Mouse (Mus musculus) midbrain, embryonic 13.5 days (tissue): ENCODE measurements at regions not wholly inside any gene's neighbourhood (a gene's known extent, or its start where the extent isn't known, plus 50 kb on each side); places are given as distances from the start of the nearest gene placed in this dataset.

Experiments
- ATAC-seq: fragments of 200-750 bp; cut with Nextera tagmentation; 2 replicates; pipeline ENCODE4 v1.8.0; 2017; ENCODE audit warnings: mild to moderate bottlenecking, moderate TSS enrichment, moderate library complexity
- H3K27ac ChIP-seq: fragments of 300-500 bp; sonication (generic); 2 replicates; pipeline ENCODE4 v1.5.1; 2015; ENCODE audit warnings: inconsistent platforms, mild to moderate bottlenecking, moderate library complexity
- H3K27me3 ChIP-seq: fragments of 300-500 bp; sonication (generic); 2 replicates; pipeline ENCODE4 v1.6.1; 2015; ENCODE audit warnings: mild to moderate bottlenecking, inconsistent platforms
- H3K36me3 ChIP-seq: fragments of 300-500 bp; sonication (generic); 2 replicates; pipeline ENCODE4 v1.6.1; 2015; ENCODE audit warnings: mild to moderate bottlenecking, inconsistent platforms
- H3K4me1 ChIP-seq: fragments of 300-500 bp; sonication (generic); replicated peaks from 2 replicates; pipeline ENCODE4 v1.6.1; 2015; ENCODE audit warnings: inconsistent platforms
- H3K4me2 ChIP-seq: fragments of 300-500 bp; sonication (generic); replicated peaks from 2 replicates; pipeline ENCODE4 v1.6.1; 2015; ENCODE audit warnings: moderate library complexity, mild to moderate bottlenecking, inconsistent platforms
- H3K4me3 ChIP-seq: fragments of 300-500 bp; sonication (generic); replicated peaks from 2 replicates; pipeline ENCODE4 v1.5.1; 2015; ENCODE audit warnings: mild to moderate bottlenecking, inconsistent platforms
- H3K9ac ChIP-seq: fragments of 300-500 bp; sonication (generic); replicated peaks from 2 replicates; pipeline ENCODE4 v1.6.1; 2015; ENCODE audit warnings: mild to moderate bottlenecking, inconsistent platforms
- H3K9me3 ChIP-seq: fragments of 300-500 bp; sonication (generic); 2 replicates; pipeline ENCODE4 v1.6.1; 2016; ENCODE audit warnings: mild to moderate bottlenecking, inconsistent platforms
- WGBS: fragments of 180-500 bp; shearing (Covaris S2); methylation state at CpG from one replicate; pipeline ENCODE4 v1.1.7; 2015; 5-methylcytosine and 5-hydroxymethylcytosine counted together

DNA sequence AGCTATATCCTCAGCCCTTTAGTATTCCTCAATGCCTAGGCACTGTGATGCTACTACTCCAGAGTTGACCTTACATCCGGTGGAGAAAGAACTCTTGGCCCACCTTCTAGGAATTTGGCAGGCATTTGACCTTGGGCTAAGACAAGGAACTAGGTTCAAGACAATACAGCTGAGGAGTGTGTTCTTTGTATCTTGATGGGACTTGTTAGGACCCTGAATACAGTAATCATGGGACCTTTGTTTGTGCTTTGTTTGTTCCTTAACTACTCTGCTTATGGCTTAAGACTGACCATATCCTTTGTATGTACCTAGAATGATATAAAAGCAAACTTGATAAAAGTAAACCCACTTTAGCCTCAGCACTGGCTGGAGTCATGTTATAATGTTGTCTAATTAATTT is 186.7 kb downstream of the Abcc12 start:
- Histone ChIP-seq H3K36me3 (no peaks in the 10 kb centered on the region), H3K4me2 (no peak overlapping the region), H3K9me3 (0 out of 2 replicates have a peak, but pooled peaks cover 11% of the 10 kb centered on the region), H3K4me1 (peaks cover 24% of the 10 kb centered on the region), H3K4me3 (no peak overlapping the region), H3K9ac (no peak overlapping the region), H3K27ac (no peak overlapping the region), H3K27me3 (no peaks in the 10 kb centered on the region)
- 91% methylated on average over 1 of the region's 1 CpGs for WGBS
- no peak for ATAC-seq

DNA sequence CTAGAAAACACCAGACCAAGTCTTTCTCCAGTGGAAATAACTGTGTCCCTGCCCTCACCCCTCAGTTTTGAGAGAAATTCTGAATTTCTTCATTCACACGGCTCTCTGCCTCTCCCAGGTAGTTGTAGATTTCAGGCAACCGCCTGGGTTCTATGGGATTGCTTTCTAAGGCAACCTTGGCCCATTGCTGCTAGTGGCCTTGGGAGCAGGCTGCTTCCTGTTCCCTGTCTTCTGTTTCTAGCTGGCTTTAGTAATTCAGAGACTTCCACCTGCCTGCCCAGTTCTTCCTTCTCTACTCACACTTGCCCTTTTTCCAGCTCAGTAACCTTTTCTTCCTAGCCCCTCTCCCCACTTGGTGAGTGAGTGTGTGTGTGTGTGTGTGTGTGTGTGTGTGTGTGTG is 187.1 kb downstream of the Abcc12 start:
- ATAC-seq = no peak
- 91% methylated on average over 2 of the region's 2 CpGs for WGBS
- Histone ChIP-seq H3K9me3 (0 out of 2 replicates have a peak, but pooled peaks cover 11% of the 10 kb centered on the region), H3K27ac (no peak overlapping the region), H3K27me3 (no peaks in the 10 kb centered on the region), H3K4me2 (no peak overlapping the region), H3K4me1 (peaks cover 27% of the 10 kb centered on the region), H3K36me3 (no peaks in the 10 kb centered on the region), H3K4me3 (no peak overlapping the region), H3K9ac (no peak overlapping the region)

DNA sequence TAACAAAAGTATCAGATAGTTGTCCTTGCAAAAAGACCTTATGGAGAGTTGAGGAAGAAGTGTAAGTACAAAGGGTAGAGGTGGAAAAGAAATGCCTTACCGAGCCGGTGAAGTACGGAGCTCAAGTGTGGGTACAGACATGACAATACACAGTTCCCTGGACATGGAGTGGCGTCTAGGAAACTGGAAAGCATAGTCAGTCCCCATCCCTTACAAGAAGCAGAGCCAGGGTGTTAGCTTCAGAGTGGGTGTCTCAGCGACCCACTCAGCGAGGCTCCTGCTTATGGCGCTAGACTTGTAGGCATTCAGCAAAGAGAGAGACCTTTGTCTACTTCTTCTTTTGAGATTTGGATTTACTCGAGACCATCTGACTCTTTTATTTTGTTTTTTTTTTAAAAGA is 189.8 kb downstream of the Abcc12 start:
- Histone ChIP-seq H3K4me3 (no peak overlapping the region), H3K9ac (no peak overlapping the region), H3K4me1 (peaks cover 44% of the 10 kb centered on the region), H3K36me3 (no peaks in the 10 kb centered on the region), H3K27me3 (peaks cover 3% of the 10 kb centered on the region; the same call in 1 of the 2 replicates), H3K27ac (peak overlapping the region; percentile 89), H3K9me3 (0 out of 2 replicates have a peak, but pooled peaks cover 2% of the 10 kb centered on the region), H3K4me2 (no peak overlapping the region)
- ATAC-seq = no peak
- WGBS = 70% methylated on average over 8 of the region's 8 CpGs

DNA sequence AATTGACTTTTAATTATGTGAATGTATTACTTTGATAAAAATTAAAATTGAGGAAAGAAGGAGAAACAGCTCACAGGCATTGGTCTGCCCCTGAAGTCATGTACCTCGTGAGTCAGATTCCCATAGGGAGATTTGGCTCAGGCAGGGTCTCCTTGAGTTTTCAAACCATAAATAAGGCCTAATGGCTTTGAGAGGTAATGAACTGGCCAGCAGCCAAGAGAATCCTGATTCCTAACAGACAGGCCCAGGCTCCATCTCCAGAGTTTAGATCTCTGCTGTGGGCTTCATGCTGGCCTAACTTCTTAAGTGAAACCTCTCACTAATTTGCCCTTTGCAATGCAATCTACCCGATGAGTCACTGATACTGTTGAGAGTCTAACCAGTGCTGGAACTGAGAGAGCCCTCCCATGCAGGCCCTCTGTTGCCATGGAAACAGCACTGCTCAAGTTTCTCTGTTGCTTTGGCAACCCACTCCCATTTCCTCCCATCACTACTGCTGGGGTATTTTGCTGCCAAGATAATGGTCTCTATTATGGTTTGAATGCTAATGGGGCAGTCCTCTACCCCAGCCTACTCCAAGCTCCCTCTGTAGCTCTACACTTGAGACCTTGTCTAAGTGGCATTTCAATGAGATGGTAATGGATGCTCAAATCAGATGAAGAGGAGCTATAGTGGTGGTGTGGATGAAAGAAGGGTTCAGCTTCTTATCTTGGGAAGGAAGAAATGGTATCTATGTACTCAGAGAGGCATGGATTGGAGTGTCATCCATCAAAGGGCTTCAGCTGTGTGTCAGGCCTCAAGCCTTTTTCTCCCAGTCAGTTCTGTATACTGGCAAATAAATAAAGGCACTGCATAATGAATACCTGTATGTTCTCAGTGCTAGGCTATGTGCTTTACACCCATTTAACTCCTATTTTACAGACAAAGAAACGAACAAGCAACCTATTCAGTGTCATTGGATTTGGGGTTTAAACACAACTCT is 190.5 kb downstream of the Abcc12 start:
- peaks cover 3% of the 10 kb centered on the region; the same call in 1 of the 2 replicates for H3K27me3 ChIP-seq
- ATAC-seq = peak; percentile 97
- no peaks in the 10 kb centered on the region for H3K9me3 ChIP-seq
- 23% methylated on average over 3 of the region's 3 CpGs for whole genome bisulfite sequencing
- no peaks in the 10 kb centered on the region for H3K36me3 ChIP-seq
- peak overlapping the region; percentile 89 for H3K27ac ChIP-seq
- H3K4me2 ChIP-seq = no peak overlapping the region
- H3K4me3 ChIP-seq = no peak overlapping the region
- no peak overlapping the region for H3K9ac ChIP-seq
- peaks cover 51% of the 10 kb centered on the region for H3K4me1 ChIP-seq

DNA sequence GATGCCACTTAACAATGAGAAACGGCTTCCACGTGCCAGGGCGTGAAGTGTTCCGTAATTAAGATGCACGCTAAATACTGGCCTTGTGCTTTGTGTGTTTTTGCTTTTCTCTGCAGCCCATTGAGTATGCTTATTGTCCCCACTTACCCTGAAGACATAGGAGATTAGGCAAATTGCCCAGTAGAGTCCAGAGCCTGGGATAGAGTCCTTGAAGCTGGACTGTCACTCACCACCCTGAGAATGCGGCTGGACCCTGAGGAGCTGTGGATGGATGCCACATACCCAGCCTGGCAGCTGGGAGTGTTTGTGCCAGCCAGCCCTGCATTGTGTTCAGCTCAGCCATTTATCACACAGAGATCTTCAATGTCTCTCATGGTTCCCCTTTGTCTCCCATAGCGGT is 195.2 kb downstream of the Abcc12 start:
- ATAC-seq = peak; percentile 70
- Histone ChIP-seq H3K4me1 (peaks cover 45% of the 10 kb centered on the region), H3K27ac (no peak overlapping the region; the same call in 1 of the 2 replicates)

DNA sequence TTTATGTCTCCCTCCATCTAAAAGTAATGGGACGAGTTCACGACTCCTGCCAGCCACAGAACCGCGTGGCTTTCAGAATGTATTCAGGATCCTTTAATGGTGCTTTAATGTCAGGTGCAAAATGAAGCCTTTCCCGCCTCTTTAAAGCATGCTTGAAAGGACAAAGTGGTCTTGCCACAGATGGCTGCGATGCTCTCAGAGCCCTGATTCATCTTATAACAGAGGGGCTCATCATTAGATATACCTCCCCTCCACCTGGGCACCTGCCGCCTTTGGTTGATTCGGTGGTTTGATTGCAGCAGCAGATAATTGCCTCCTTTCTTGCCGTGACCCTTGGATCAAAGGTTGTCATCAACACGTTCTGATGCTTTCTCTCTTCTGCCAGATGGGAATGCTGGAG is 198.5 kb downstream of the Abcc12 start:
- Histone ChIP-seq H3K4me3 (no peak overlapping the region), H3K27me3 (0 out of 2 replicates have a peak, but pooled peaks cover 10% of the 10 kb centered on the region), H3K4me1 (peaks cover 19% of the 10 kb centered on the region), H3K36me3 (no peaks in the 10 kb centered on the region), H3K4me2 (no peak overlapping the region), H3K9ac (no peak overlapping the region), H3K27ac (no peak overlapping the region), H3K9me3 (no peaks in the 10 kb centered on the region; the same call in 1 of the 2 replicates)
- ATAC-seq = no peak
- WGBS = 78% methylated on average over 10 of the region's 10 CpGs

More for the DNA sequence above, 195.2 kb downstream of the Abcc12 start:
- no peak overlapping the region for H3K9ac ChIP-seq
- no peaks in the 10 kb centered on the region for H3K36me3 ChIP-seq
- WGBS = 13% methylated on average over 7 of the region's 7 CpGs
- 0 out of 2 replicates have a peak overlapping the region, but pooled peaks have one; percentile 3 for H3K4me2 ChIP-seq
- no peaks in the 10 kb centered on the region; the same call in 1 of the 2 replicates for H3K9me3 ChIP-seq
- no peak overlapping the region for H3K4me3 ChIP-seq
- peaks cover 13% of the 10 kb centered on the region; the same call in 1 of the 2 replicates for H3K27me3 ChIP-seq

DNA sequence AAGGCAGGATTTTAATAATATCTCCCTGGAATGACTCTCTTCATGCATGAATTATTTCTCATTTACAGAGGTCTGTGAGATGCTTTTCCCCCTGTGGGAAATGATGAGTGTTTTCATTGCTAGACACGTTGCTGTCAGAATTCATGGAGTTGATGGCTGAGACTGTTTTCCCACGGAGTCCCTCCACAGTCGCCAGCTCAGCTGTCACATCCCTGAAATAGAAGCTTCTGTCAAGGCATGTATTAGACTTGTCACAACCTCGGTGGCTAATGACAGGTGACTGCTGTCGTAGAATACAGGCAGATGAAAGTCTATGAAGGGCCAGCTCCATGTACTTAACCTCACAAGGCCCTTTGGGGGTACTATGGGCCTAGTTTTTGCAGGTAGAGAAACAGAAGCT is 212.4 kb downstream of the Abcc12 start:
- Histone ChIP-seq H3K9me3 (no peaks in the 10 kb centered on the region), H3K27ac (peak overlapping the region; percentile 25; the same call in 1 of the 2 replicates), H3K36me3 (no peaks in the 10 kb centered on the region), H3K27me3 (no peaks in the 10 kb centered on the region), H3K9ac (no peak overlapping the region), H3K4me3 (no peak overlapping the region), H3K4me2 (no peak overlapping the region), H3K4me1 (no peaks in the 10 kb centered on the region)
- WGBS = 44% methylated on average over 5 of the region's 5 CpGs
- ATAC-seq = no peak

DNA sequence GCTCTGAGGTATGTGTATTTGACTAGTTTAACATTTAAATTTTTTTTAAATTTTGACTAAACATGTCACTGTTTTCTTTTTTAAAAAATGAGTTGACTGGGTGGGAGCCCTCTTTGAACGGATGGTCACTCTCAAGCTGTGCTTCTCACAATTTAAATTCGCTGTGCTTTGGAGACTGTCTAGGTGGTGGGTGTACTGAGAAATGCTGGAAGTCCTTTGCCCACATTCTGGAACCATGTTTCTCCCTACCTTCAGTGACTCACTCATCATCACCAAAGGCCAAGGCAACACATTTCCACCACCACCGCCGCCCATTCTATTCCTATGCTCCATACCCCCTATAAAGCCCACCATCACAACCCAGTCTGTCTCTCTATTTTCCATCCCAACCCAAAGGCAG is 213.8 kb downstream of the Abcc12 start:
- no peak overlapping the region for H3K4me3 ChIP-seq
- H3K36me3 ChIP-seq = no peaks in the 10 kb centered on the region
- no peaks in the 10 kb centered on the region for H3K9me3 ChIP-seq
- H3K27me3 ChIP-seq = no peaks in the 10 kb centered on the region
- 96% methylated on average over 4 of the region's 4 CpGs for WGBS
- no peak for ATAC-seq
- H3K9ac ChIP-seq = no peak overlapping the region
- H3K4me2 ChIP-seq = no peak overlapping the region
- H3K27ac ChIP-seq = no peak overlapping the region
- no peaks in the 10 kb centered on the region for H3K4me1 ChIP-seq

DNA sequence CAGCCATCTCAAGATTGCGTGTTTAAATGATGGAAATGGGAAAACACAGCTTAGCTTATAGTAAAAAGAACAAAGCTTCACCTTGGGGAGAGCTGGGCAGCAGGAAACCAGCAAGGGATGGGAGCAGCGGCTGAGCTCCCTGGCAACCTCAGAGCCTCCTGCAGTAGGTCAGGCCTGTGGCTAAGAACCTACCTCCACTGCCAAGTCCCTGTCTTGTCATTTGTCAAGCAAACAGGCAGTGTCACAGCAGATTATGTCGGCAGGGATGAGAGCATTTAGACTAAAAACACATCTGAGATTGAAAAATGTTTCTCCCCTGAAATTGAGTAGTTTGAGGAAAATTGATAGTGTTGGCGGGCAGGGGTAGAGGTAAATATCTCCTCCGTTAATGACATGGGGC is 214.8 kb downstream of the Abcc12 start:
- Histone ChIP-seq H3K4me2 (no peak overlapping the region), H3K36me3 (no peaks in the 10 kb centered on the region), H3K27ac (no peak overlapping the region), H3K9ac (no peak overlapping the region), H3K9me3 (no peaks in the 10 kb centered on the region), H3K27me3 (no peaks in the 10 kb centered on the region), H3K4me3 (no peak overlapping the region), H3K4me1 (no peaks in the 10 kb centered on the region)
- no peak for ATAC-seq
- WGBS = 80% methylated on average over 5 of the region's 5 CpGs

DNA sequence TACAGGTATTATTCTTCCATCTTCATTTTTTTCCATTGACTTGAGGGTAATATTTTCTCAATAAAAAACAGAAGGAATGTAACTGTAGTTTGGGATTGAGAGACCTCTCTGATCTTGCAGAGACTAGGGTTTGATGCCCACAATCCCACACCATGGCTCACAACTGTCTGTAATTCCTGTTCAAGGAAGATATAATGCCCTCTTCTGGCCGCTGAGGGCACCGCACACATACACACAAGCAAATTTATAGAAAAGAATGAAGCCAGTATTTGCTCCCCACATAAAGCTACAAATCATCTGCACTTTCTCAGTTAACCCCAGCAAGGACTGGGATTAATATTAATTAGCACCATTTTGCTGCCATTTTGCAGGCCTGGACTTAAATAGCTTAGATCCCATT is 215.6 kb downstream of the Abcc12 start:
- 50% methylated on average over 2 of the region's 2 CpGs for WGBS
- no peak overlapping the region for H3K27ac ChIP-seq
- no peaks in the 10 kb centered on the region for H3K9me3 ChIP-seq
- no peak overlapping the region for H3K4me2 ChIP-seq
- ATAC-seq = no peak
- H3K9ac ChIP-seq = no peak overlapping the region
- H3K4me3 ChIP-seq = no peak overlapping the region
- no peaks in the 10 kb centered on the region for H3K36me3 ChIP-seq
- H3K4me1 ChIP-seq = no peaks in the 10 kb centered on the region
- no peaks in the 10 kb centered on the region for H3K27me3 ChIP-seq

DNA sequence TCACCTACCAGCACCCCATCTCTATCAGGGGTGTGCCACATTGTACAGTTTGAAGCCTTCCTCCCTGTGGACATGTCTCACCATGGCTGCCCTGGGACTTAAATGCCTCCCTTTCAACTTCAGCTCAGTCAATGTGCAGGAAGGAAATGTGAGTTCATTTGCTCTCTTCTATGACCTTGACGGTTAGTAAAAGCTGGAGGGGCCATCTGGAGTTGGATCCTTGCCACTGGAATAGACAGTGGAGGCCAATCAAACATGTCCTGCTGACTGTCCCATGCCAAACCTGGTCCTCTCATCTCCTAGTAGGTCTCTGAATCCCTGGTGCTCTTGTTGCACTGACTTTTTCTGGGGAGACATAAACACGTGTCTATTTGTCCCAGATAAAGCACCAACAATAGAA is 220.2 kb downstream of the Abcc12 start:
- no peak overlapping the region for H3K27ac ChIP-seq
- no peaks in the 10 kb centered on the region for H3K27me3 ChIP-seq
- ATAC-seq = no peak
- H3K4me3 ChIP-seq = no peak overlapping the region
- WGBS = 76% methylated on average over 2 of the region's 2 CpGs
- H3K9ac ChIP-seq = no peak overlapping the region
- no peaks in the 10 kb centered on the region for H3K4me1 ChIP-seq
- H3K36me3 ChIP-seq = no peaks in the 10 kb centered on the region
- H3K4me2 ChIP-seq = no peak overlapping the region
- H3K9me3 ChIP-seq = no peaks in the 10 kb centered on the region

DNA sequence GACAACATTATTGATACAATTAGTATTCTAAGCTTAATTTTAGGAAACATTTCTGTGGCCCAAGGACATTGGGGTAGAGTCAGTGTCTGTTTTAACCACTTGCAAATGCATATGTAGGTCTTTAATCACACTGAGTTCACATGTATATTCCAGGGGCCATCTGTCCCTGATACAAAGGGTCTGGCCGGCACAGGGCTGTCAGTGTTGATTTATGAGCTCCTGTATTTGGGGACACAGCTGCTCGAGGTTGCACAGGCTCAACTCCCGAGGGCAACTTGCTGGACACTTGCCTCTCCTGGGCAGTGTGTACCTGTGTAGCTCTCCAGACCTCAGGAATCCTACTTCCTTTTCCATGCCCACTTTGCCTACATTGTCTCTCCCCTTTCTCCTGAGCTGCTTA is 221.0 kb downstream of the Abcc12 start:
- no peaks in the 10 kb centered on the region for H3K27me3 ChIP-seq
- 62% methylated on average over 3 of the region's 3 CpGs for WGBS
- H3K27ac ChIP-seq = no peak overlapping the region
- no peaks in the 10 kb centered on the region for H3K4me1 ChIP-seq
- no peak for ATAC-seq
- no peaks in the 10 kb centered on the region for H3K9me3 ChIP-seq
- H3K9ac ChIP-seq = no peak overlapping the region
- no peaks in the 10 kb centered on the region for H3K36me3 ChIP-seq
- H3K4me3 ChIP-seq = no peak overlapping the region
- no peak overlapping the region for H3K4me2 ChIP-seq
